Mouse (Mus musculus) E14TG2a.4 (cell line): ENCODE data around the gene Oas1h.

Experiments
- CTCF ChIP-seq: conservative IDR thresholded peaks from 2 replicates; pipeline ENCODE4 v1.5.1; 2014; ENCODE audit warnings: low read length
- NANOG ChIP-seq: IDR thresholded peaks from 2 replicates; pipeline ENCODE4 v1.6.1; 2014; ENCODE audit warnings: borderline replicate concordance, low read length, mixed read lengths

DNA sequence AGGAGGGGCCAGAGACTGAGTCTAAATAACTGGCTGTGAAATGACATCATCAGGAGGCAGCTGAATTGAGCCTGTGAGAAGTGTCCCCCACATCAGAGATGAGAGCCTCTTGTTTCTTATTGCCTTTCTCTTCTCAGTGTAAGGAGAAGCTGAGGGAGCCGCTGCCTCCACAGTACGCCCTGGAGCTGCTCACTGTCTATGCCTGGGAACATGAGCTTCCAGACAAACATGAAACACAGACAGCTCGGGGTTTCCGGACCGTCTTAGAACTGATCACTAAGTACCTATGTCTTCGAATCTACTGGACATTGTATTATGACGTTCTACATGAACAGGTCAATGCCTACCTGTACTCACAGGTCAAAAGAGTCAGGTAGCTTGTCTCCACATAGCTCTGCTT is 9.6 kb downstream of the Oas1h start:
- no peak for TF ChIP-seq CTCF
- TF ChIP-seq NANOG: no peak
